Mouse (Mus musculus) MEL (cell line): ENCODE measurements around the gene Ints4. TPM values are rescaled to one million over a fixed set of nuclear protein-coding genes. Genes with fewer than 3 reads are reported as not detected.

Experiments
- DNase-seq: peaks from one replicate; pipeline ENCODE4 v3.0.0; 2011; ENCODE audit warnings: low read depth, low spot score
- H3K27ac ChIP-seq: 2 replicates; pipeline ENCODE4 v1.5.1; 2012; ENCODE audit warnings: low read depth, mild to moderate bottlenecking, control low read depth, low read length, moderate library complexity; ENCODE audit not compliant: control insufficient read depth
- H3K27me3 ChIP-seq, 2 experiments: fragments of 150-350 bp in 1 of 2; sonication (generic) in 1 of 2; 2 replicates each; pipeline ENCODE4 v1.6.1; 2012; ENCODE audit warnings: low read length in 2 of 2, mild to moderate bottlenecking in 2 of 2, improper control_type of control experiment in 1 of 2, moderate library complexity in 1 of 2; ENCODE audit not compliant: insufficient read depth in 2 of 2, control insufficient read depth in 1 of 2
- H3K36me3 ChIP-seq, 2 experiments: 2 replicates each; pipeline ENCODE4 v1.6.1; 2012 to 2014; ENCODE audit warnings: low read length in 2 of 2, improper control_type of control experiment in 1 of 2, inconsistent platforms in 1 of 2, mild to moderate bottlenecking in 1 of 2; ENCODE audit not compliant: insufficient read depth in 2 of 2, control insufficient read depth in 1 of 2
- H3K4me1 ChIP-seq, 2 experiments: fragments of 150-350 bp in 1 of 2; sonication (generic) in 1 of 2; 2 replicates each; pipeline ENCODE4 v1.6.1; 2012; ENCODE audit warnings: low read length in 2 of 2, improper control_type of control experiment in 1 of 2, mild to moderate bottlenecking in 1 of 2; ENCODE audit not compliant: insufficient read depth in 2 of 2, control insufficient read depth in 1 of 2
- H3K4me3 ChIP-seq, 2 experiments: fragments of 150-350 bp in 1 of 2; sonication (generic) in 1 of 2; 2 replicates each; pipeline ENCODE4 v1.5.1; 2012; ENCODE audit warnings: low read depth in 2 of 2, low read length in 2 of 2, mild to moderate bottlenecking in 2 of 2, moderate library complexity in 2 of 2, control low read depth in 1 of 2, improper control_type of control experiment in 1 of 2; ENCODE audit not compliant: control insufficient read depth in 1 of 2, insufficient read depth in 1 of 2
- H3K79me2 ChIP-seq: 2 replicates; pipeline ENCODE4 v1.6.1; 2012; ENCODE audit warnings: mild to moderate bottlenecking, low read length, moderate library complexity; ENCODE audit not compliant: control insufficient read depth, poor library complexity, insufficient read depth
- H3K9ac ChIP-seq: 2 replicates; pipeline ENCODE4 v1.6.1; 2012; ENCODE audit warnings: low read depth, mild to moderate bottlenecking, control low read depth, low read length, moderate library complexity; ENCODE audit not compliant: control insufficient read depth, poor library complexity, severe bottlenecking
- H3K9me3 ChIP-seq: fragments of 150-350 bp; sonication (generic); replicated peaks from 2 replicates; pipeline ENCODE4 v1.6.1; 2012; ENCODE audit warnings: mild to moderate bottlenecking, low read length, improper control_type of control experiment, moderate library complexity; ENCODE audit not compliant: insufficient read depth
- BHLHE40 ChIP-seq: IDR thresholded peaks from 2 replicates; pipeline ENCODE4 v1.6.1; 2012; ENCODE audit warnings: low read depth, mild to moderate bottlenecking, inconsistent platforms, low read length, improper control_type of control experiment, borderline replicate concordance
- CHD1 ChIP-seq: IDR thresholded peaks from 2 replicates; pipeline ENCODE4 v1.6.1; 2012; ENCODE audit warnings: low read depth, mild to moderate bottlenecking, inconsistent platforms, low read length, improper control_type of control experiment
- CHD2 ChIP-seq: IDR thresholded peaks from 2 replicates; pipeline ENCODE4 v1.6.1; 2011; ENCODE audit warnings: low read length, improper control_type of control experiment
- CTCF ChIP-seq, 3 experiments: IDR thresholded peaks in 2 of 3; conservative IDR thresholded peaks in 1 of 3; 2 replicates each; pipeline ENCODE4 v1.5.1; 2011 to 2012; ENCODE audit warnings: low read length in 3 of 3, low read depth in 2 of 3, mild to moderate bottlenecking in 2 of 3, improper control_type of control experiment in 1 of 3, inconsistent platforms in 1 of 3, mixed read lengths in 1 of 3, moderate library complexity in 1 of 3; ENCODE audit not compliant: control insufficient read depth in 1 of 3, insufficient read depth in 1 of 3, poor library complexity in 1 of 3, severe bottlenecking in 1 of 3
- E2F4 ChIP-seq: IDR thresholded peaks from 2 replicates; pipeline ENCODE4 v1.6.1; 2011; ENCODE audit warnings: low read depth, low read length, improper control_type of control experiment, borderline replicate concordance
- GATA1 ChIP-seq: IDR thresholded peaks from 2 replicates; pipeline ENCODE4 v1.6.1; 2011; ENCODE audit warnings: low read depth, low read length, improper control_type of control experiment
- HCFC1 ChIP-seq: IDR thresholded peaks from 2 replicates; pipeline ENCODE4 v1.6.1; 2012; ENCODE audit warnings: low read depth, mild to moderate bottlenecking, inconsistent platforms, low read length, improper control_type of control experiment, moderate library complexity
- JUND ChIP-seq: IDR thresholded peaks from 2 replicates; pipeline ENCODE4 v1.6.1; 2011; ENCODE audit warnings: low read depth, mild to moderate bottlenecking, improper control_type of control experiment, low read length
- KAT2A ChIP-seq: conservative IDR thresholded peaks from 2 replicates; pipeline ENCODE4 v1.6.1; 2012; ENCODE audit warnings: low read depth, low read length, improper control_type of control experiment, inconsistent platforms
- MAX ChIP-seq: IDR thresholded peaks from 2 replicates; pipeline ENCODE4 v1.6.1; 2011; ENCODE audit warnings: low read length, improper control_type of control experiment
- MAZ ChIP-seq: IDR thresholded peaks from 2 replicates; pipeline ENCODE4 v1.6.1; 2012; ENCODE audit warnings: low read depth, mild to moderate bottlenecking, inconsistent platforms, low read length, improper control_type of control experiment
- MEF2A ChIP-seq: IDR thresholded peaks from 2 replicates; pipeline ENCODE4 v1.6.1; 2014; ENCODE audit warnings: low read depth, mild to moderate bottlenecking, inconsistent platforms, low read length, improper control_type of control experiment; ENCODE audit not compliant: poor library complexity, insufficient replicate concordance, severe bottlenecking; ENCODE audit errors: extremely low read depth
- MXI1 ChIP-seq: IDR thresholded peaks from 2 replicates; pipeline ENCODE4 v1.6.1; 2011; ENCODE audit warnings: mild to moderate bottlenecking, low read depth, low read length, improper control_type of control experiment
- NELFE ChIP-seq: IDR thresholded peaks from 2 replicates; pipeline ENCODE4 v1.6.1; 2011; ENCODE audit warnings: low read depth, low read length, improper control_type of control experiment
- NRF1 ChIP-seq: IDR thresholded peaks from 2 replicates; pipeline ENCODE4 v1.6.1; 2014; ENCODE audit warnings: low read depth, mild to moderate bottlenecking, inconsistent platforms, low read length, improper control_type of control experiment, moderate library complexity; ENCODE audit not compliant: poor library complexity, insufficient read depth, severe bottlenecking
- POLR2AphosphoS2 ChIP-seq: IDR thresholded peaks from 2 replicates; pipeline ENCODE4 v1.6.1; 2011; ENCODE audit warnings: low read length, improper control_type of control experiment
- POLR2AphosphoS5 ChIP-seq: IDR thresholded peaks from 2 replicates; pipeline ENCODE4 v1.6.1; 2012; ENCODE audit warnings: low read depth, borderline replicate concordance, mild to moderate bottlenecking, inconsistent platforms, low read length, moderate library complexity, mixed read lengths
- RAD21 ChIP-seq: IDR thresholded peaks from 2 replicates; pipeline ENCODE4 v1.6.1; 2011; ENCODE audit warnings: mild to moderate bottlenecking, low read depth, low read length, improper control_type of control experiment
- RCOR1 ChIP-seq: IDR thresholded peaks from 2 replicates; pipeline ENCODE4 v1.6.1; 2012; ENCODE audit warnings: low read depth, mild to moderate bottlenecking, inconsistent platforms, low read length, improper control_type of control experiment
- SIN3A ChIP-seq: IDR thresholded peaks from 2 replicates; pipeline ENCODE4 v1.6.1; 2012; ENCODE audit warnings: low read length, improper control_type of control experiment, inconsistent platforms
- SMC3 ChIP-seq: IDR thresholded peaks from 2 replicates; pipeline ENCODE4 v1.6.1; 2011; ENCODE audit warnings: low read depth, low read length, improper control_type of control experiment
- TAL1 ChIP-seq: IDR thresholded peaks from 2 replicates; pipeline ENCODE4 v1.6.1; 2012; ENCODE audit warnings: mild to moderate bottlenecking, inconsistent platforms, low read length, moderate library complexity, mixed read lengths
- UBTF ChIP-seq: IDR thresholded peaks from 2 replicates; pipeline ENCODE4 v1.6.1; 2012; ENCODE audit warnings: low read depth, mild to moderate bottlenecking, inconsistent platforms, low read length, improper control_type of control experiment, moderate library complexity, borderline replicate concordance; ENCODE audit not compliant: insufficient read depth
- USF2 ChIP-seq, 2 experiments: IDR thresholded peaks; 2 replicates each; pipeline ENCODE4 v1.6.1; 2011 to 2012; ENCODE audit warnings: improper control_type of control experiment in 2 of 2, low read length in 2 of 2, borderline replicate concordance in 1 of 2, inconsistent platforms in 1 of 2, low read depth in 1 of 2, mild to moderate bottlenecking in 1 of 2; ENCODE audit not compliant: insufficient read depth in 1 of 2
- polyA plus RNA-seq, 2 experiments: library from polyadenylated mRNA; stranded (reverse) in 1 of 2; unstranded in 1 of 2; fragments of >175 nt in 1 of 2; fragments of >200 nt in 1 of 2; gene quantifications; 2 replicates each; pipeline versions ENCODE4 v1.2.1 to v1.2.4; 2012; ENCODE audit warnings: low replicate concordance in 2 of 2, low read depth in 1 of 2; ENCODE audit not compliant: insufficient read length in 2 of 2, insufficient read depth in 1 of 2, missing spikeins in 1 of 2
- total RNA-seq: library from RNA; depleted of rRNA; stranded (reverse); fragments of 300-350 nt; gene quantifications from 2 replicates; pipeline ENCODE4 v1.2.3, GENCODE M21; 2012

Ints4 gene
- total and polyA plus RNA-seq, 3 experiments = 53.7 to 73.9 TPM; not detected in 1

GRCm38 (mm10) chr7:97514786-97515185, 34.0 kb downstream of the Ints4 start:
- Histone ChIP-seq H3K36me3 (peaks cover 0 to 17% of the 10 kb centered on the region in 2 experiments; a peak in 2 of 4 replicates), H3K9me3 (no peaks in the 10 kb centered on the region), H3K27me3 (no peaks in the 10 kb centered on the region), H3K79me2 (no peaks in the 10 kb centered on the region), H3K4me1 (no peaks in the 10 kb centered on the region), H3K9ac (no peak overlapping the region), H3K4me3 (no peak overlapping the region), H3K27ac (no peak overlapping the region)
- no peak for DNase-seq
- TF ChIP-seq MXI1 (no peak), JUND (no peak), MEF2A (no peak)

- H3K36me3 ChIP-seq = peaks cover 0 to 15% of the 10 kb centered on the region in 2 experiments; a peak in 2 of 4 replicates
- no peak overlapping the region for H3K27ac ChIP-seq
- H3K9me3 ChIP-seq = no peaks in the 10 kb centered on the region
- no peaks in the 10 kb centered on the region for H3K79me2 ChIP-seq
- no peak for DNase-seq
- H3K27me3 ChIP-seq = no peaks in the 10 kb centered on the region
- no peak overlapping the region for H3K4me3 ChIP-seq
- H3K9ac ChIP-seq = no peak overlapping the region
- TF ChIP-seq NRF1 (no peak), E2F4 (no peak), KAT2A (no peak), HCFC1 (no peak), SIN3A (no peak), BHLHE40 (no peak), NELFE (no peak), MAZ (no peak), JUND (no peak), CHD2 (no peak)
- H3K4me1 ChIP-seq = no peaks in the 10 kb centered on the region
Observed at GRCm38 (mm10) chr7:97519935-97520334, 39.2 kb downstream of the Ints4 start.

DNA sequence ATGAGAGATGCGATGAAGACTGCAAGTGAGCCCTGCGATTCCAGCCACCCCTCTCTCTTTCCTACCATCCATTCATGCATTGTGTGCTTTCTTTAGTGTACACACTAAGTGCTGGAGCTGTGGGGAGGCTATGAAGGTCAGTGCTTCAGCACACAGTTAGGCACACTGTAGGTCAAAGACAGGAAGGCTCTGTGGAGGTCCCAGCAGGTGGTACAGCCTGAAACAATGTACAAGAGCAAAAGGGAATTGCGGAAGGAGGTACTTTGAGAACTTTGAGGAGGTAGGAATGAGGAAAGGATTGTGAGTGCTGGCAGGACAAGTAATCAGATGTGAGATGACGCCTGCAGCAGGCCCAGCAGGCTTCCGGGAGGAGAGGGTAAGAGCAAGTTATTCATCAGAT, 54.8 kb downstream of the Ints4 start:
- no peaks in the 10 kb centered on the region for H3K79me2 ChIP-seq
- H3K9me3 ChIP-seq = no peaks in the 10 kb centered on the region
- no peaks in the 10 kb centered on the region for H3K27me3 ChIP-seq
- H3K9ac ChIP-seq = no peak overlapping the region
- DNase-seq = no peak
- no peaks in the 10 kb centered on the region for H3K4me1 ChIP-seq
- TF ChIP-seq MAX (no peak), GATA1 (no peak), MEF2A (no peak), MAZ (no peak), POLR2AphosphoS2 (no peak), CHD2 (no peak), CHD1 (no peak), RCOR1 (no peak), UBTF (no peak), RAD21 (no peak), SMC3 (no peak), POLR2AphosphoS5 (no peak), NRF1 (no peak), E2F4 (no peak), TAL1 (no peak), USF2 (IDR thresholded peaks at IDR 0.05; ENCODE audit: borderline replicate concordance in 1 of 2, insufficient read depth in 1 of 2, low read depth in 1 of 2, low read length in 2 of 2) (no peak), CTCF (IDR thresholded peaks at IDR 0.05 in 2 of 3, conservative IDR thresholded peaks at IDR 0.05 in 1 of 3; ENCODE audit: control insufficient read depth in 1 of 3, insufficient read depth in 1 of 3, low read depth in 2 of 3, low read length in 3 of 3, poor library complexity in 1 of 3, severe bottlenecking in 1 of 3) (no peak), KAT2A (no peak), SIN3A (no peak), JUND (no peak)
- TF ChIP-seq, all 39 proteins: peak for 0
- Histone ChIP-seq H3K27ac (no peak overlapping the region), H3K36me3 (peaks cover 0 to 7% of the 10 kb centered on the region in 2 experiments; a peak in 2 of 4 replicates), H3K4me3 (no peak overlapping the region)
